Mouse (Mus musculus): ENCODE measurements at regions not wholly inside any gene's neighbourhood (a gene's known extent, or its start where the extent isn't known, plus 50 kb on each side); places are given as distances from the start of the nearest gene placed in this dataset.

GRCm38 (mm10) chr15:96754079-96754478, 54.5 kb upstream of the Slc38a2 start:
- Histone ChIP-seq H3K9ac (no peak overlapping the region), H3K4me1 (peaks cover 5% of the 10 kb centered on the region), H3K9me3 (no peaks in the 10 kb centered on the region), H3K36me3 (no peaks in the 10 kb centered on the region), H3K4me3 (no peak overlapping the region), H3K4me2 (no peak overlapping the region), H3K27ac (no peak overlapping the region), H3K27me3 (no peaks in the 10 kb centered on the region)
- WGBS = 94% methylated on average over 5 of the region's 5 CpGs
- no peak for ATAC-seq (ENCODE audit: insufficient number of reproducible peaks, insufficient read depth, low FRiP score, low TSS enrichment, low read depth)

- Histone ChIP-seq H3K9ac (no peak overlapping the region), H3K9me3 (no peaks in the 10 kb centered on the region), H3K4me2 (no peak overlapping the region), H3K36me3 (no peaks in the 10 kb centered on the region), H3K27me3 (no peaks in the 10 kb centered on the region), H3K4me1 (peaks cover 5% of the 10 kb centered on the region), H3K4me3 (no peak overlapping the region), H3K27ac (no peak overlapping the region)
- no peak for ATAC-seq (ENCODE audit: insufficient number of reproducible peaks, insufficient read depth, low FRiP score, low TSS enrichment, low read depth)
- WGBS = 91% methylated on average over 8 of the region's 8 CpGs
Observed at GRCm38 (mm10) chr15:96752719-96753118, 53.2 kb upstream of the Slc38a2 start.

- Histone ChIP-seq H3K27me3 (no peaks in the 10 kb centered on the region), H3K27ac (no peak overlapping the region), H3K4me1 (peaks cover 5% of the 10 kb centered on the region), H3K9ac (no peak overlapping the region), H3K36me3 (no peaks in the 10 kb centered on the region), H3K4me3 (no peak overlapping the region), H3K9me3 (no peaks in the 10 kb centered on the region), H3K4me2 (no peak overlapping the region)
- WGBS = 83% methylated on average over 3 of the region's 3 CpGs
- ATAC-seq (ENCODE audit: insufficient number of reproducible peaks, insufficient read depth, low FRiP score, low TSS enrichment, low read depth) = no peak
Observed at GRCm38 (mm10) chr15:96752062-96752358, 52.5 kb upstream of the Slc38a2 start.

GRCm38 (mm10) chr15:96751243-96752061, 51.9 kb upstream of the Slc38a2 start:
- WGBS = 90% methylated on average over 13 of the region's 13 CpGs
- Histone ChIP-seq H3K4me2 (no peak overlapping the region), H3K27ac (no peak overlapping the region), H3K27me3 (no peaks in the 10 kb centered on the region), H3K4me3 (no peak overlapping the region), H3K4me1 (peaks cover under 1% of the 10 kb centered on the region; the same call in 1 of the 2 replicates), H3K9me3 (no peaks in the 10 kb centered on the region), H3K9ac (no peak overlapping the region), H3K36me3 (no peaks in the 10 kb centered on the region)
- no peak for ATAC-seq (ENCODE audit: insufficient number of reproducible peaks, insufficient read depth, low FRiP score, low TSS enrichment, low read depth)

GRCm38 (mm10) chr15:96749534-96750256, 50.2 kb upstream of the Slc38a2 start:
- ATAC-seq (ENCODE audit: insufficient number of reproducible peaks, insufficient read depth, low FRiP score, low TSS enrichment, low read depth) = no peak
- no peak overlapping the region for H3K4me3 ChIP-seq

More at GRCm38 (mm10) chr15:96749534-96750256, 50.2 kb upstream of the Slc38a2 start:
- H3K4me1 ChIP-seq = no peaks in the 10 kb centered on the region
- WGBS = 83% methylated on average over 9 of the region's 9 CpGs
- H3K36me3 ChIP-seq = no peaks in the 10 kb centered on the region
- H3K27ac ChIP-seq = no peak overlapping the region
- no peaks in the 10 kb centered on the region for H3K27me3 ChIP-seq
- no peak overlapping the region for H3K4me2 ChIP-seq
- H3K9me3 ChIP-seq = no peaks in the 10 kb centered on the region
- H3K9ac ChIP-seq = no peak overlapping the region

Data from embryonic facial prominence, embryonic 13.5 days (tissue).